Mouse (Mus musculus) embryo, embryonic 10 days (tissue): ENCODE measurements around the gene Jmjd1c.
A peak's percentile ranks its signal among the peaks of the same experiment; 100 is the strongest.

Source experiments
- DNase-seq: peaks from one replicate; pipeline ENCODE4 v3.0.0-alpha.2; 2015; ENCODE audit warnings: low spot score

The Jmjd1c gene

DNA sequence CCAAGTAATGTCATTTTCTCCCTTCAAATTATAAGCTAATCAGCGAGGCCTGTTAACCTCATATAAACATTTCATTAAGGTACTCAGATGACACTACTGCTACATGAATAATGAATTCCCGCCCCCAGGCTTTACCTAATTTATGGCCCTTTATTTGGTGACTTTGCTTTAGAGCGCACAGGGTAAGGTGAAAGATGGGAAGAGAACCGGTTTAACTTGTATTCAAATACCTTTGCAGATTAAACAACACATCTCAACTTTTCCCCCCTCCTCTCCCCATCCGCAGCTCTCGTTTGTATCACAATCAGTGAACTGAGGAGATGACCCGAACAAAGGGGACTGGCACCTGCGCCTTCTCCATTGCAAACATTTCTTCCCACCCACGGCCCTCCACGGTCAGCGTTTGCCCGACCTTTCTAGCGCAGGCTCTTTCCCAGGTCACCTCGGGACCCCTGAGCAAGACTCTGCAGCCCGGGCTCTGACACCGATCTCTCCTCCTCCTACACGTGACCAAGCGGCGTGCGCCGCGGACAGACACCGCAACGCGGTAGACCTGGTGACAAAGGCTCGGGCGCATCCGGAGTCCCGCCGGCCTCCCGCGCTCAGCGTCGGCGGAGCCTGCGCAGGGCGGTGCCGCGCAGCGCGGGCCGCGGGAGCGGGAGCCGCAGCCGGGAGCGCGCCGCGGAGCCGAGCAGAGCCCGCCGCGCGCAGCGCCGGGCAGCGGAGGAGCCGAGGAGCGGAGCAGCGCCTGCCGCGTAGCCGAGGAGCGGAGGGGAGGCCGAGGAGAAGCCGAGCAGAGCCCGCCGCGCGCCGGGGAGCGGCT is at the start of gene Jmjd1c:
Gene Jmjd1c (plus strand): TSS at position 328 of the 823 bp plus-strand sequence.
- peak; percentile 91 for DNase-seq

DNA sequence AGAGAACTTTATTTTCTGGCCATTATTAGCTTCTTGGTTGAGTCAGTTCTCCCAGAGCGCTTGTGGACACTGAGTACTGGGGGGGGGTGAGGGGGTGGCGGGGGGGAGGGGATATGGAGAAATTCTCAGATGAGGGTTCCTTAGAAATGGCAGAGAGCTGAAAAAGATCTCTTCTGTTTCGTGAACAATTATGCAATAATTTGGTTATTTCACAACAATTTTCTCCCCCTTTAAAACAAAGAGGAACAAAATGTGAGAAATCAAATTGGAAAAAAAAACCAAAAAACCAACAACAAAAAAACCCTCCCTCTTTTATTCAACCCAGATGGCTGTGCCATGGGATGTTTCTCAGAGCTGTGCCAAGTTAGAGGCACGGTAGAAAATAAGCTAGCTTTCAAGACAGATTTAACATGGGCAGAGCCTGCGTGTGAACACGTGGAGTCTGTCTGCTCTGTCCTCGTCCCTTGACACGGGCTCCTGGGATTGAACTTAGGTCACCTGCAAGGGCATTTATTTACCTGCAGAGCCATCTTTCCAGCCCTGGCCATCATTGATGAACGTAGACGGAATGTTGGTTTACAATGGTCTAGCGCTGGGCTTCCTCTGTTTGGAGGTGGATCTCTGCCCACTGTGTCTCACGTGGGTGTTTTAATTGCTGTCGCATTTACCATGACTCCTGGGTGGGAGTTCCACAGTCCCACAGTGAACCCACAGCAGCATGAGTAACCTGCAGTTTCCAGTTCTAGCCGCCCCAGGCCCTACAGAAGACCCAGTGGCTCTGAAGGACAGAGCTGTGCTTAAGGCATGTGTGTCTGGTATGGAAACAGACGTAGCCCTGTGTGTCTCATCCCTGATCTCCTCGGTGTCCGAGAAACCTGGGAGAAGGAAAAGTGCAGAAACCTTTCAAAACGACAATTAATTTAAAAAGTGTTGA is 47.9 kb upstream of the Jmjd1c start:
- DNase-seq = no peak

DNA sequence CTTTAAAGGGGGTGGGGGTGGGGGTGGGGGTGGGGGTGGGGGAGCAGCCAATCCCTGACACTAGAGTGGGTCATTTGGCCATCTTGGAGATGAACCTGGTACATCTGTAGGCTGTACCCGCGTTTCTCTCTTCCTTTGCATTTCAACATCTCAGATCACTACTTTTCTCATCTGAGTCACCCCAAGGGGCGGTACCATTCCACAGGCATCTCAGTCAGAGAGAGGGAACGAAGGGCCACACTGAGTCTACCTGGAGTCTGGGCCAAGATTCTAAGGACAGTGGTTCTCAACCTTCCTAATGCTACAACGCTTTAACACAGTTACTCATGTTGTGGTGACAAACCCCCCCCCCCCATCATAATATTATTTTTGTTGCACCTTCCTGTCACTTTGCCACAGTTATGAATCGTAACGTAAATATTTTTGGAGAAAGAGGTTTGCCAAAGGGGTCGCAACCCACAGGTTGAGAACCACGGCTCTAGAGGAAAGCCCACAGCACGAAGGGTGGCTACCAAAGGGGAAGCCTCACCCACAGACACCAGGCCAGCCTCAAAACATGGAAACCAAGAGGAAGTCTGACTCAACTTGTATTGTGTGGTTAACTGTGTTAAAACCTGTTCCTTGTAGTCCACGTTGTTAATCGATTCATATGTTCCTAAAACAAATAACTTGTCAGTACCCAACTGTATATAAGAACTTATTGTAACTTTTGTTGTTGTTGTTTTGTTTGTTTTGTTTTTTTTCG is 46.9 kb upstream of the Jmjd1c start:
- no peak for DNase-seq

DNA sequence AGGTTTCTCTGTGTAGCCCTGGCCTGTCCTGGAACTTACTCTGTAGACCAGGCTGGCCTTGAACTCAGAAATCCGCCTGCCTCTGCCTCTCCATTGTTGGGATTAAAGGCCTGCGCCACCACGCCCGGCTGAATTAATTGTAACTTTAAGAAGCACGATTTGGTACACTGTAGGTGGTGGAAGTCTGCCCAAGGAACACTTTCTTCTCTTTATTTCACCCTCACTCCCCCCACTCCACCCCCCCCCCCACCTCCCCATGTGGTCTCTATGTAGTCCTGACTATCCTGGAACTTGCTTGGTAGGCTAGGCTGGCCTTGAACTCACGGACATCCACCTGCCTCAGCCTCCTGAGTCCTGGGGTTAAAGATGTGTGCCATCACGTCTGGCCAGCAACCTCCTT is 46.3 kb upstream of the Jmjd1c start:
- DNase-seq = no peak

DNA sequence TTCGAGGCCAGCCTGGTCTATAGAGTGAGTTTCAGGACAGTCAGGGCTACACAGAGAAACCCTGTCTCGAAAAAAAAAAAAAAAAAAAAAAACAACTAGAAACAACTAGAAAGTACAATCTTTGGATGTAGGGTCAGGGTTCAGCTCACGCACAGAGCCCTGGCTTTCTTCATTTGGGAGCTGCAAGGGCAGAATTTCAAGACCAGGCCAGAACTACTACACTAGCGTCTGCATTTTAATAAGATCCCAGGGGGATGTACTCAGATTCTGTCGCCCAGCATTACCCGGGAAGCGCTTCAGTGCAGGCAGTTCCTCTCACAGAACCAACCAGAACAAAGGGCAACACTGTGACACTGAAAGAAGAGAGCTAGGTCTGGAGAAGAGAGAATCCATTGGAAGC is 45.2 kb upstream of the Jmjd1c start:
- no peak for DNase-seq

DNA sequence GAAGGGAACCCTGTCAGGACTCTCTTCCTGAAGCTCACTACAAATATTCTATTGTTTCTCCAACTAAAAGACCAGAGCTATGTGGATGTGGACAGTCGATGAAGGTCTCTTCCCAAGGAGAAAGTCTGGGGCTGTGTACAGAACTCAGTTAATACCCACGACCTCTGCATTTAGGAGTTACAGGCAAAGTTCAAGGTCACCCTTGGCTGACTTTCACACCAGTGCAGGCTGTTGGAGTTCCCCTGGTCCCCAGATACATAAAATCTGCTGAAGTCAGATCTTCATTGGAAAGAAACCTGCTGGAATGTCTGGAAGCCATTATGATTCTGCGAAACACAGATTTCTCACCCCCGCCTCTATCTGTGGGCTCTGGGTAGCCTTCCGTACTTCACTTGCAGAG is 44.5 kb upstream of the Jmjd1c start:
- no peak for DNase-seq

DNA sequence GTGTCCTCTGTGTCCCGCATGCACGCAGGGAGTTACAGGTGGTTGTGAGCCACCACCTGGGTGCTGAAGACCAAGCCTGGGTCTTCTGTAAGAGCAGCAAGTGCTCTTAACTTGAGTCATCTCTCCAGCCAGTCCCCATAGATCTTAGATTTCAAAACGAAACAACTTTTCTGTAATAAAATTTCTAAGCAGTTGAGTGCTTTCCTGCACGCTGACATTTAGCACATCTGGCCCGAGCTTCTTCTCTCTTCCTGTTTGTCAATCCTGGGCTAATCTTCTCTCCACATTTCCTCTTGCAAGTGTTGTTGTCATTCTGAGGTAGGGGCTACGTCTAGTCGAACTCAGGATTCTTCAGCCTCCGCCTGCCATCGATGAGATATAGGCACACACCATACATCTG is 43.5 kb upstream of the Jmjd1c start:
- no peak for DNase-seq

DNA sequence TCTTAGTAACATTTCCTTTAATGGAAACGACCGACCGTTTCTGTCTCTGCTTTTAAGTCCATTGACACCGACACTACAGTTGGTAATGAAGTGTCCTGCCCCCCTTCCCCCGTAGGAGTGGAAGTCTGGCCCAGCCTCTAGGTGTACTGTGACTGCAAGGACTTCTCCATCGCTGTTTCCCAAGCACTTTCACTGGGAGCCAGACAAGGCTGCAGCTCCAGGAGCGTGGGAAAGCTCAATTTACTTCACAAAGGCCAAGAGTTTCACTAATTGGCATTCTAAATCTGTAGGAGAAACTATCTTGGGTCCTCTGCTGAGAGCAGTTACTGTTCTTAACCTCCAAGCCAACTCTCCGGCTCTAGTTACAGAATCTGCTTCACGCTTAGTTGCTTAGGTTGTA is 42.5 kb upstream of the Jmjd1c start:
- no peak for DNase-seq

DNA sequence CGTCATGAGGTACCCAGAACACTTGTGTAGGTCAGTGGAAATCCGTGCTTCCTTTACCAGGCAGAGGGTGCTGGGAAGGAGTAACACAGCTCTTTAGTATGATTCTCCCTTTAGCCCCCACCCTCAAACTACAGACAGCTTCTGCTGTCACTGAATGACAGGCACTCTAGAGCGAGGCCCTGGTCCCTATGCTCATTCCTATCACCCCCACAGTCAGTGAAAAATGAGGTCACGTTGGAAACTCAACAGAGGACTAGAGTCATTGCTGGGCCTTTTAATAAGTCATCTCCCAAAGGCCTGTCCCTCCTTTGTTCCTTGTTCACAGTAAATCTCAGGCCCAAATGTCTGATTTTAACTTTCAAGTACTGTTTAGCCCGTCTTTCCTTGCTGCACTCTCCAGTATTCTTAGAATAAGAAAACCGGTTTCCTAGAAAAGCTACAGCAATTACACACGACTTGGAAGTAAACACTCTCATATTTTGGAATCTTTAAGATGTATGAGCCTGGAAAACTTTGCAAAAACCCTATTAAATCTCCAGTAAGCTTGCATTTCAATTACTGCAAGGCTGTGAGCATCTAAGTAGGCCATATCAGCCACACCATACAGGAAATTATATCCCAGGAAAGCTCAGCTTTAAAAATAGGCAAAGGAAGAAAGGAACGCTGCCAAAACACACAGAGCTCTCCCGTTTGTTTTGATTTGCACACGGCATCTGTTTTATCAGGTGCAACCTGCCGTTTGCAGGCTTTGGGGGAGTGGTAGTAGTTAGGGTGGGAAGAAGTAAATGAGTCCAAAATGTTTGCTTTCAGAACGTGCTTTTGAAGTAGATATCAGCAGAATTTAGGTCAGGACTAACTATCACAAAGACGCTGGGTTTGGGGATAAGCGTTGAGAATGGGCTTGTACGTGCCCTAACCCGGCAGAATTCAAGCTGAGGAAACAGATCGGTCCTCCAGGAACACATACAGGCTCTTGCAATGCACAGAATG is 39.8 kb upstream of the Jmjd1c start:
- no peak for DNase-seq

DNA sequence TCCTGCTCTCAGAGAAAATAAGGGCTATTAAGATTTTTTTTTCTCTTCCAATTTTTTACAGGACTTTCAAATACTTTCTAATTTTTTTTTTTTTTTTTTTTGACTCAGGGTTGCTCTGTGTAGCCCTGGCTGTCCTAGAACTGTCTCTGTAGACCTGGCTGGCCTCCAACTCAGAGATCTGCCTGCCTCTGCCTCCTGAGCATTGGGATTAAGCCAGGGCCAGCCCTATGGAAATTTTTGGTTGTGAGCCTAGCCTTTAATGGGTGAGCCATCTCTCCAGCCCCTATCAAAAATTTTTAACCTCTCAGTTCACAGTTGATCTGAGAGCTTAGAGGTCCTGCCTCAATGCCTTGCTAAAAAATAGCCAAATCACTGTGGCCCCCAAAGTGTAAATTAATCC is 38.7 kb upstream of the Jmjd1c start:
- no peak for DNase-seq

DNA sequence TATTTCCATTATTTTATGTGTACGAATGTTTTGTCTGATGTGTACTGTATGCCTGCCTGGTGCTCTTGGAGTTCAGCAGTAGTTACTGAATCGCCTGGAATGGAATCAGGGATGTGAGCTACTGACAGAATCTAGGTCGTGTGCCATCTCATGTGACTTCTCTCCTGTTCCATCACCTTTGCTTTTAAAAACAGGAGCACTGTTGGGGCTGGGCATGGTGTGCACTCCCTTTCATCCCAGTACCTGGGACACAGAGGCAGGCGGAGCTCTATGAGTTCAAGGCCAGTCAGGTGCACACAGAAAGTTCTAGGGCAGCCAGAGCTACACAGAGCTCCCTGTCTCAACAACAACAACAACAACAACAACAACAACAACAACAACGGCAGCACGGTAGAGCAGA is 38.2 kb upstream of the Jmjd1c start:
- no peak for DNase-seq

DNA sequence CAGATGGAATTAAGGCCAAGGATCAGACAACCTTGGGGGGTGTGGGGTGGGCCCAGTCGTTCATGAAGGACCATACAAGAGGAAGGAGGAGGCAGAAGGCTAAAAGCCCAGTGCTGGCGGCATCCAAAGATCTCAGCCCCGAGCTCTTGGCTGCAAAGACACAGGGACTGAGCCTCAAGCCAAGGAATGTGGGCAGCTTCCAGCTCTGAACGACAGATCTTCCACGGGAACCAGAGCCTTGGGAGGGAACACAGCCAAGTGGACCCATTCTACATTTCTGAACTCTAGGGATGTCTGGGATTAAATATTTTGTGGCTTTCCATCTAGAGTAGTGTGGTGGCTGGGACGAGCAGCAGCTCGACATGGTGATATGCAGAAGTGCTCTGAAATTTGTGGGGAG is 37.6 kb upstream of the Jmjd1c start:
- DNase-seq = no peak

DNA sequence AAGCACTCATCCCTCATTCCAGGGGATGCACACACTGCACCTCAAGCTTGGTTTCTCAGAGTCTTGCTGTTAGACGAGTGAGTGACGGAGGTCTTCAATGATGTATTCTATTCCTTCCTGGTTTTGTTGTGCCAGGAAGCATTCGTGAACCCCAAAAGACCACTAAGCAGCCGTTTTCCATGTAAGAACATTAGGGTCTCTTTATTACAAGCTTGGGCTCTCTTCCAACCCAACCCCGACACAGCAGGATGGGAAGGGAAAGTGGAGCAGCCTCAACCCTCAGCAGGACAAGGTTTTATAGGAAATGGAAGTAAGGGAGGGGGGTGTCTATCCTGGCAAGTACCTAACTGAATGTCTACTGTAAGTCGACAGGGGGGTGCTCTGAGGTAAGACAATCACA is 37.2 kb upstream of the Jmjd1c start:
- no peak for DNase-seq

DNA sequence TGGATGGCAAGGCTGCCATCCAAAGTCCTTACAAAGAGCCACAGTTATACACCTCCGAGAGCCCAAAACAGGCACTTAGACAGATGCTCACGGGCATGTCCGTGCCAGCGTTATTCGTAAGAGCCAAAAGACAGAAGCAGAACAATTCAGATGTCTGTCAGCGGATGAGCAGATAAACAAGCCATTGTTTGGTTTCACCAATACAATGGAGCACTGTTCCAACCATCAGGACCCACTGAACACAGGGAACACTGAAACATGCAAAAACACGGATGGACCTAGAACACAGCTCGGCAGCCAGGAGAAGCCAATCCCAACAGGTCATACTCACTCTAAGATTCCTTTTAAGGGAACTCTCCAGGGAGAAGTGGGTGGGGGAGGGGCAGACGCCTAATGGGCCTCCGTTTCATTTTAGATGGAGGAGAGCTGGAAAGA is 34.5 kb upstream of the Jmjd1c start:
- DNase-seq = no peak

DNA sequence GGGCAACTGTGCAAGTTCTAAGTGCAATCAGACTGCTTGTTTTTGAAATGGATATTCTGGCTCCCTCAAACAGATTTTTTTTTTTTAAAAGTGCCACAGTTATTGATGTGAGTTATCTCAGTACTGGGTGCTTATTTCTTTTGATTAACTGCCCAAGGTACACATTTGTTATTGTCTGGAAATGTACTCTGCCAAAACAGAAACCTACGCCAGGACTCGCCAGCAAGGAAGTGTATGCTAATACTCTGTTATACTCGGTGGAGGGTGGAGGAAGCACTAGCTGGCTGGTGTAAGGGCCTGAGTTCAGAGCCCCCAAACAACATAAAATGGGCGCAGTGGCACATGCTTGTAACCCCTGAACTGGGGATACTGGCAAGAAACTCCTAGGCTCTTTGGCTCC is 34.1 kb upstream of the Jmjd1c start:
- DNase-seq = no peak

DNA sequence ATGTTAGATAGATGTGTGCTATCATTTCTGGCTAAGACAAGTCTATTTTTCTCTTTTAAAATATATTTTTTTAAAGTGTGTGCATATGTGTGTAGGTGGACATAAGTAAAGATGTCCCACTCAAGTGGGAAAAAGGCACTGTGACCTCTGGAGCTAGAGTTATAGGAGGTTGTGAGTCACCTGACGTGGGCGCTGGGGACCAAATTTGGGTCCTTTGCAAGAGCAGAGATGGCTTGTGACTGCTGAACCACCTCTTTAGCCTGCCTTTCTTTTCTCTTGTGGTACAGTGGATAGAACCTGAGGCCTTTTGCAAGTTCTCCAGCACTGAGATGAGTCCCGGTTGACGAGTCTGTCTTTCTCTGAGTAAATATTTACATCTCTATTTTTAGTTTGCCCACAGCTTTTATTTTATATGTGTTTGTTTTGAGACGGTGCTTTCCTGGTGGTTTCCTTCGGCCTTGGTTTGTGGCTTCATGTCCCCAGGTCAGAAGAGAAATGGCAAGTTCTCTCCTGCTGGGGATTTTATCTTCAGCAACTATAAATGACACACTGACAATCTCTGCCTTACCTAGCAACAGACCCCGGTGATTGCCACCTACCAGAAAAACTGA is 30.5 kb upstream of the Jmjd1c start:
- no peak for DNase-seq

DNA sequence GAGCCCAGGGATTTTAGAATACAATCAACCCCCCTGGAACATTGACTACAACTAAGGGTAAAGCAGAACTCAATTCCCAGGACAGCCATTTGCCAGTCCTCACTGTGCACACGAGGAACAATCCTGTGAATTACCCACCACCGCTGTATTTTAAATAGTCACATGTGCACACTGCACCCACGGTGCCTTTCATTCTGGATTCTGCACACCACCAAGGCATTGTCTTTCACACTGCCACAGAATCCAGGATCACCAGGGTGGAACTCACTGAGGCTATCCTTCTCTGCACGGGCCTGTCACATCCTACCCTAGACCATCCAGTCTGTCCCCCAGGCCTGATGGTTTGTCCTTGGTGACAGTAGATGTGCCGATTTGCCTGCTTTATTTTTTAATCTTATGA is 30.0 kb upstream of the Jmjd1c start:
- DNase-seq = no peak

DNA sequence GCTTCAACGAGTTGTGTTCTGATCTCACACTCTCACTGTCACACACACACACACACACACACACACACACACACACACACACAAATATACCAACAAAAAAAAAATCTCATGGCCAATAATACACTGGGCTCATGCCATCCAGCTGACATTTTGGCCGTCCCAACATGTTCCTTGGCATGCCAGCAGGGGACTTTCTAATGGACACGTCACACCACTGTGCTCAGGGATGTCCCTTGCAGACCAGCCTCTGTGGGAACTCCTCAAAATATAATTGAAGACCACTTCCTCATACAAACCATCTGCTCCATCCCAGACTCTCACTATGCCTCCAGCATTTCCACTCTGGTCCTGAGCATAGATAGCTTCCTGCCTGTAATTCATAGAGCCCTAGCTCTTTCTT is 29.5 kb upstream of the Jmjd1c start:
- no peak for DNase-seq

DNA sequence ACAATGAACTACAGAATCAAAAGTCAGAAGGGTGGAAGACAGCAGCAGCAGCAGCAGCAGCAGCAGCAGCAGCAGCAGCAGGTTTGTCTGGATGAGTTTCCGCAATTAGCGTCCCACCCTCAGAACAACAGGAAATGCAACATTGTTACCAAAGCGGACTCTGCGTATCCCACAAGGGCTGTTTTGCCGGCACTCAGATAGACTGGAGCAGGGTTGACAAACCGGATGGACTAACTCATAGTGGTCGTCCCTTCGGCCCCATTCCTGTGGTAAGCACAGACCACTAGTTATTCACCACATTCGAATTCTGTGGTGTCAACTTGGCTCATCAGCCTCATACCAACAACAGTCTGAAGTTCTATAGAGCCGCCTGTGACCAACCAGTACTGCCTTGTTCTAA is 26.9 kb upstream of the Jmjd1c start:
- DNase-seq = no peak

DNA sequence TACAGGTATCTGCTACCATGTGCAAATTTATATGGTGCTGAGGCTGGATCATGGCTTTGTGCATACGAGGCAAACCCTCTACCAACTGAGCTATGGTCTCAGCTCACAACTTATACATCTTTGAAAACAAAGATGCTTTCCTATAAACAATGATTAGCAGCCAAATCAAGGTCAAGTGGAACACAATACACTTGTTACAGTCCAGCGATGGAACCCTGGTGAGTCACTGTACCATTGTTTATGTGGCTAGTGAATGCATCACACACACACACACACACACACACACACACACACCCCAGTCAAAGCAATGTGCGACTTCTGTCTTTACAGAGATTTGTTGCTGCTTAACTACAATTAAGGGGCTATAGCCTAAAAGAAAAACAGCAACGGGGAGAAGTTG is 24.5 kb upstream of the Jmjd1c start:
- DNase-seq = no peak

DNA sequence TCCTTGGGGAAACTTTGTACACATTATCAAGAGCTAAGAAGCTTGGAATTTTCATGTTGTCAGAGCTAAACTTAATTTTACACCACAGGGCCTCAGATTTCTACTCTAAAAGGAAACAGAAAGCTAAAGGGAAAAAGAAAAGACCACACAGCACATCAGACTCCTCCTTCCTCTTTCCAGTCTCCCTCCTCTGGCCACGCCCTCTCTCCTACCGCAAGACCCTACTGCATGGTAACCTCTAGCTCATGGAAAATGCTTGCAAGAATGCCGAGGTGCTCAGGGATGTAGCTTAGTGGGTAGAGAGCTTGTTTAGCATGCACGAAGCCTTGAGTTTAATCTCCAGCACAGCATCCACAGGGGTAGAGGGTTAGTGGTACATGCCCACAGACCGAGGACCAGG is 24.0 kb upstream of the Jmjd1c start:
- DNase-seq = no peak
